Mouse (Mus musculus): ENCODE measurements around the gene Cpz. TPM values are rescaled to one million over a fixed set of nuclear protein-coding genes. Genes with fewer than 3 reads are reported as not detected.

The Cpz gene
- polyA plus RNA-seq, 1 experiment, result 4.6 TPM

- TF ChIP-seq CTCF (IDR thresholded peaks at IDR 0.05; ENCODE audit: low read depth, low read length) (no peak), POLR2A (IDR thresholded peaks at IDR 0.05; ENCODE audit: insufficient read depth, low read length) (no peak), EP300 (IDR thresholded peaks at IDR 0.05; ENCODE audit: insufficient read depth, low read depth, low read length) (no peak)
- H3K9me3 ChIP-seq (replicated peaks; ENCODE audit: control insufficient read depth, insufficient read depth, low read length, poor library complexity, severe bottlenecking), result no peaks in the 10 kb centered on the region
- no peak overlapping the region for H3K9ac ChIP-seq (ENCODE audit: low read depth, poor library complexity, severe bottlenecking)
- H3K4me3 ChIP-seq (ENCODE audit: low read depth, low read length), result no peak overlapping the region
- H3K27me3 ChIP-seq (ENCODE audit: control insufficient read depth, insufficient read depth, low read length, poor library complexity, severe bottlenecking), result no peaks in the 10 kb centered on the region
- H3K27ac ChIP-seq (ENCODE audit: insufficient read depth, low read length), result no peak overlapping the region
- no peaks in the 10 kb centered on the region for H3K36me3 ChIP-seq (ENCODE audit: control insufficient read depth, insufficient read depth, low read length, poor library complexity, severe bottlenecking)
- no peaks in the 10 kb centered on the region for H3K4me1 ChIP-seq (ENCODE audit: control insufficient read depth, insufficient read depth, low read length)
Measured at GRCm38 (mm10) chr5:35538022-35538421, 12.5 kb upstream of the Cpz start.

GRCm38 (mm10) chr5:35537474-35537873, 12.0 kb upstream of the Cpz start:
- TF ChIP-seq EP300 (IDR thresholded peaks at IDR 0.05; ENCODE audit: insufficient read depth, low read depth, low read length) (no peak), CTCF (IDR thresholded peaks at IDR 0.05; ENCODE audit: low read depth, low read length) (no peak), POLR2A (IDR thresholded peaks at IDR 0.05; ENCODE audit: insufficient read depth, low read length) (no peak)
- H3K9me3 ChIP-seq (replicated peaks; ENCODE audit: control insufficient read depth, insufficient read depth, low read length, poor library complexity, severe bottlenecking), result no peaks in the 10 kb centered on the region
- no peak overlapping the region for H3K9ac ChIP-seq (ENCODE audit: low read depth, poor library complexity, severe bottlenecking)
- no peak overlapping the region for H3K4me3 ChIP-seq (ENCODE audit: low read depth, low read length)
- no peaks in the 10 kb centered on the region for H3K27me3 ChIP-seq (ENCODE audit: control insufficient read depth, insufficient read depth, low read length, poor library complexity, severe bottlenecking)
- H3K4me1 ChIP-seq (ENCODE audit: control insufficient read depth, insufficient read depth, low read length), result no peaks in the 10 kb centered on the region
- H3K27ac ChIP-seq (ENCODE audit: insufficient read depth, low read length), result no peak overlapping the region
- no peaks in the 10 kb centered on the region for H3K36me3 ChIP-seq (ENCODE audit: control insufficient read depth, insufficient read depth, low read length, poor library complexity, severe bottlenecking)

- no peak for TF ChIP-seq POLR2A (IDR thresholded peaks at IDR 0.05; ENCODE audit: insufficient read depth, low read length)
- TF ChIP-seq CTCF (IDR thresholded peaks at IDR 0.05; ENCODE audit: low read depth, low read length), result peak; percentile 28
- H3K9me3 ChIP-seq (replicated peaks; ENCODE audit: control insufficient read depth, insufficient read depth, low read length, poor library complexity, severe bottlenecking), result no peaks in the 10 kb centered on the region
- no peak overlapping the region for H3K4me3 ChIP-seq (ENCODE audit: low read depth, low read length)
- H3K27ac ChIP-seq (ENCODE audit: insufficient read depth, low read length), result no peak overlapping the region
- H3K4me1 ChIP-seq (ENCODE audit: control insufficient read depth, insufficient read depth, low read length), result no peaks in the 10 kb centered on the region
- no peaks in the 10 kb centered on the region for H3K36me3 ChIP-seq (ENCODE audit: control insufficient read depth, insufficient read depth, low read length, poor library complexity, severe bottlenecking)
- no peaks in the 10 kb centered on the region for H3K27me3 ChIP-seq (ENCODE audit: control insufficient read depth, insufficient read depth, low read length, poor library complexity, severe bottlenecking)
- H3K9ac ChIP-seq (ENCODE audit: low read depth, poor library complexity, severe bottlenecking), result no peak overlapping the region
Measured at GRCm38 (mm10) chr5:35536271-35536670, 10.8 kb upstream of the Cpz start.

GRCm38 (mm10) chr5:35531586-35531985, 6.1 kb upstream of the Cpz start:
- Histone ChIP-seq H3K4me1 (ENCODE audit: control insufficient read depth, insufficient read depth, low read length) (no peaks in the 10 kb centered on the region), H3K9me3 (replicated peaks; ENCODE audit: control insufficient read depth, insufficient read depth, low read length, poor library complexity, severe bottlenecking) (no peaks in the 10 kb centered on the region), H3K9ac (ENCODE audit: low read depth, poor library complexity, severe bottlenecking) (no peak overlapping the region), H3K27ac (ENCODE audit: insufficient read depth, low read length) (no peak overlapping the region), H3K4me3 (ENCODE audit: low read depth, low read length) (no peak overlapping the region), H3K27me3 (ENCODE audit: control insufficient read depth, insufficient read depth, low read length, poor library complexity, severe bottlenecking) (no peaks in the 10 kb centered on the region), H3K36me3 (ENCODE audit: control insufficient read depth, insufficient read depth, low read length, poor library complexity, severe bottlenecking) (no peaks in the 10 kb centered on the region)
- no peak for TF ChIP-seq POLR2A (IDR thresholded peaks at IDR 0.05; ENCODE audit: insufficient read depth, low read length)
- TF ChIP-seq EP300 (IDR thresholded peaks at IDR 0.05; ENCODE audit: insufficient read depth, low read depth, low read length), result no peak
- no peak for TF ChIP-seq CTCF (IDR thresholded peaks at IDR 0.05; ENCODE audit: low read depth, low read length)

- Histone ChIP-seq H3K9ac (ENCODE audit: low read depth, poor library complexity, severe bottlenecking) (no peak overlapping the region), H3K4me3 (ENCODE audit: low read depth, low read length) (no peak overlapping the region), H3K4me1 (ENCODE audit: control insufficient read depth, insufficient read depth, low read length) (peaks cover 2% of the 10 kb centered on the region), H3K27ac (ENCODE audit: insufficient read depth, low read length) (no peak overlapping the region), H3K27me3 (ENCODE audit: control insufficient read depth, insufficient read depth, low read length, poor library complexity, severe bottlenecking) (no peaks in the 10 kb centered on the region), H3K36me3 (ENCODE audit: control insufficient read depth, insufficient read depth, low read length, poor library complexity, severe bottlenecking) (no peaks in the 10 kb centered on the region), H3K9me3 (replicated peaks; ENCODE audit: control insufficient read depth, insufficient read depth, low read length, poor library complexity, severe bottlenecking) (no peaks in the 10 kb centered on the region)
- TF ChIP-seq CTCF (IDR thresholded peaks at IDR 0.05; ENCODE audit: low read depth, low read length) (peak; percentile 82), POLR2A (IDR thresholded peaks at IDR 0.05; ENCODE audit: insufficient read depth, low read length) (no peak), EP300 (IDR thresholded peaks at IDR 0.05; ENCODE audit: insufficient read depth, low read depth, low read length) (no peak)
Measured at GRCm38 (mm10) chr5:35530442-35530841, 4.9 kb upstream of the Cpz start.

- no peaks in the 10 kb centered on the region; the same call in 1 of the 2 replicates for H3K27me3 ChIP-seq (ENCODE audit: control insufficient read depth, insufficient read depth, low read length, poor library complexity, severe bottlenecking)
- peaks cover 2% of the 10 kb centered on the region for H3K4me1 ChIP-seq (ENCODE audit: control insufficient read depth, insufficient read depth, low read length)
- H3K9me3 ChIP-seq (replicated peaks; ENCODE audit: control insufficient read depth, insufficient read depth, low read length, poor library complexity, severe bottlenecking), result no peaks in the 10 kb centered on the region
- H3K36me3 ChIP-seq (ENCODE audit: control insufficient read depth, insufficient read depth, low read length, poor library complexity, severe bottlenecking), result no peaks in the 10 kb centered on the region
- TF ChIP-seq CTCF (IDR thresholded peaks at IDR 0.05; ENCODE audit: low read depth, low read length) (no peak), EP300 (IDR thresholded peaks at IDR 0.05; ENCODE audit: insufficient read depth, low read depth, low read length) (no peak), POLR2A (IDR thresholded peaks at IDR 0.05; ENCODE audit: insufficient read depth, low read length) (no peak)
- no peak overlapping the region for H3K9ac ChIP-seq (ENCODE audit: low read depth, poor library complexity, severe bottlenecking)
- no peak overlapping the region for H3K4me3 ChIP-seq (ENCODE audit: low read depth, low read length)
- no peak overlapping the region for H3K27ac ChIP-seq (ENCODE audit: insufficient read depth, low read length)
Measured at GRCm38 (mm10) chr5:35524381-35524780, 1.1 kb downstream of the Cpz start.
